Mouse (Mus musculus): Measurements from ENCODE around the gene Fam205a1.

- no peak for TF ChIP-seq CTCF (IDR thresholded peaks at IDR 0.05; ENCODE audit: low read depth, low read length)
- no peak for TF ChIP-seq POLR2A (IDR thresholded peaks at IDR 0.05; ENCODE audit: insufficient read depth, low read length)
- TF ChIP-seq EP300 (IDR thresholded peaks at IDR 0.05; ENCODE audit: insufficient read depth, low read depth, low read length) = peak; percentile 61; the same call in 1 of the 2 replicates
Measured at GRCm38 (mm10) chr4:42898914-42899313, 45.2 kb upstream of the Fam205a1 start.

Measured in ES-Bruce4 (cell line).